Mouse (Mus musculus) G1E (cell line): ENCODE data around the gene Mrln. TPM values are rescaled to one million over a fixed set of nuclear protein-coding genes. Genes with fewer than 3 reads are reported as not detected.

Experiments
- ATAC-seq: 2 replicates; pipeline ENCODE4 v1.8.0; 2016; ENCODE audit warnings: mild to moderate bottlenecking; ENCODE audit not compliant: insufficient number of reproducible peaks, poor library complexity, low FRiP score, severe bottlenecking; ENCODE audit errors: extremely low read depth
- DNase-seq: peaks from one replicate; pipeline ENCODE4 v3.0.0; 2012; ENCODE audit warnings: low spot score
- H3K27me3 ChIP-seq: 2 replicates; pipeline ENCODE4 v1.6.1; 2012; ENCODE audit warnings: mild to moderate bottlenecking, low read length, inconsistent platforms; ENCODE audit not compliant: insufficient read depth
- H3K36me3 ChIP-seq: replicated peaks from 2 replicates; pipeline ENCODE3; 2012; ENCODE audit warnings: mild to moderate bottlenecking, inconsistent platforms
- H3K4me1 ChIP-seq: 2 replicates; pipeline ENCODE4 v1.6.1; 2012; ENCODE audit warnings: low read depth, low read length, inconsistent platforms, mixed read lengths; ENCODE audit not compliant: insufficient read depth
- H3K4me3 ChIP-seq: 2 replicates; pipeline ENCODE4 v1.5.1; 2012; ENCODE audit warnings: low read depth, mild to moderate bottlenecking, inconsistent platforms, low read length, moderate library complexity, mixed read lengths
- H3K9me3 ChIP-seq: replicated peaks from 2 replicates; pipeline ENCODE4 v1.6.1; 2012; ENCODE audit warnings: inconsistent platforms
- CTCF ChIP-seq: IDR thresholded peaks from 2 replicates; pipeline ENCODE4 v1.5.1; 2012; ENCODE audit warnings: low read depth, low read length, inconsistent platforms, mixed read lengths
- GATA1 ChIP-seq: IDR thresholded peaks from 2 replicates; pipeline ENCODE4 v1.6.1; 2012; ENCODE audit warnings: borderline replicate concordance, low read length, inconsistent platforms, mixed read lengths
- GATA2 ChIP-seq: IDR thresholded peaks from 2 replicates; pipeline ENCODE4 v1.6.1; 2012; ENCODE audit warnings: low read depth, low read length, inconsistent platforms, borderline replicate concordance
- POLR2AphosphoS5 ChIP-seq: IDR thresholded peaks from 2 replicates; pipeline ENCODE4 v1.6.1; 2012; ENCODE audit warnings: low read depth, low read length, inconsistent platforms; ENCODE audit not compliant: insufficient replicate concordance
- TAL1 ChIP-seq: conservative IDR thresholded peaks from 2 replicates; pipeline ENCODE4 v1.6.1; 2012; ENCODE audit warnings: low read depth, low read length, inconsistent platforms, mixed read lengths
- polyA plus RNA-seq: library from polyadenylated mRNA; stranded (reverse); fragments of >175 nt; gene quantifications from 2 replicates; pipeline ENCODE4 v1.2.3, GENCODE M21; 2012
- total RNA-seq, 2 experiments: library from RNA; stranded (forward) in 1 of 2; stranded (reverse) in 1 of 2; fragments of 200-1000 nt in 1 of 2; fragments of >200 nt in 1 of 2; fragmentation: Nextera tagmentation in 1 of 2; gene quantifications; 2 replicates each; pipeline ENCODE4 v1.2.3; 2014 to 2017

The Mrln gene
- total and polyA plus RNA-seq, 3 experiments: 1.7 TPM; not detected in 2

DNA sequence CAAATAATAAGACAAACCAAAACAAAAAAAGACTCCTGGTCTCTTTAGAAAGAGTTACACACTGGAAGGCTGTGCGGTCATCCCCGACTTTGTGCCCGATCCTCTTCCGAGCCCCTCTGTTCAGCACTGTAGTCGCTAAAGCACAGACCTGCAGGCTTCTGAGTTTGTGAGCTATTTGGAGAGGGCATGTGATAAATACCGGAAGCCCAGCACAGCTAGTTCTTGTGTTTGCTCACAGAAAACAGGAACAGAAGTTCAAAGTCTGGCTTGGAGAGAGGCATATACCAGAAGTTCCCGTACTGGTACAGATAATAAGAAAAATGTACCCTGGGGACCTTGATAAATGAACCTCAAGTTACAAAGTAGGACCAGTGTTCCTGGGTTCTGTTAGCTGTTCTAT is 9.2 kb upstream of the Mrln start:
- no peaks in the 10 kb centered on the region for H3K4me1 ChIP-seq
- TF ChIP-seq POLR2AphosphoS5: no peak
- TF ChIP-seq GATA1: no peak
- no peak for TF ChIP-seq TAL1
- TF ChIP-seq CTCF: no peak
- no peak for TF ChIP-seq GATA2
- ATAC-seq (no peak), DNase-seq (no peak)
- no peaks in the 10 kb centered on the region for H3K27me3 ChIP-seq
- no peaks in the 10 kb centered on the region for H3K9me3 ChIP-seq
- no peak overlapping the region for H3K4me3 ChIP-seq
- peaks cover 44% of the 10 kb centered on the region for H3K36me3 ChIP-seq

- Histone ChIP-seq H3K4me3 (no peak overlapping the region), H3K36me3 (peaks cover 40% of the 10 kb centered on the region), H3K4me1 (no peaks in the 10 kb centered on the region), H3K9me3 (no peaks in the 10 kb centered on the region), H3K27me3 (no peaks in the 10 kb centered on the region)
- no peak for TF ChIP-seq CTCF
- TF ChIP-seq TAL1: no peak
- no peak for TF ChIP-seq GATA1
- TF ChIP-seq POLR2AphosphoS5: no peak
- ATAC-seq (no peak), DNase-seq (no peak)
These were observed 8.7 kb upstream of the Mrln start for GRCm38 (mm10) chr10:70195786-70196185.

DNA sequence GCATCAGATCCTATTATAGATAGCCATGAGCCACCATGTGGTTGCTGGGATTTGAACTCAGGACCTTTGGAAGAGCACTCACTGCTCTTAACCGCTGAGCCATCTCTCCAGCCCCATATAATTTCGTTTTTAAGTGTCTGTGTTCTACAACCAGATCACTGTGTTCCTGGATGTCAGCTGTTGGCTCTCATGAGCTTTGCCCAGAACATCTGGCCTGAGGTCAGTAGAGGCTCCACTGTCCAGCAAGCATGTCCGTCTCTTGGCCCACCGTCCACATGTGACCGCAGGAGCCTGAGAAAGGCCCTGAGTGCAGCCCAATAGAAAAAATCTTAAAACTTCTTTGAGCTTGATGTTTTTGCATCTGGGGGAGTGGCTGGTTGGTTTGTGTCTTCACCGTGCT is 7.8 kb upstream of the Mrln start:
- no peak for TF ChIP-seq GATA2
- TF ChIP-seq GATA1: no peak
- no peak for TF ChIP-seq POLR2AphosphoS5
- no peak for TF ChIP-seq TAL1
- no peak for TF ChIP-seq CTCF
- DNase-seq: no peak
- Histone ChIP-seq H3K27me3 (no peaks in the 10 kb centered on the region), H3K4me1 (no peaks in the 10 kb centered on the region), H3K4me3 (no peak overlapping the region), H3K9me3 (no peaks in the 10 kb centered on the region), H3K36me3 (peaks cover 31% of the 10 kb centered on the region)
- ATAC-seq: no peak

- Histone ChIP-seq H3K27me3 (no peaks in the 10 kb centered on the region), H3K4me1 (no peaks in the 10 kb centered on the region), H3K9me3 (no peaks in the 10 kb centered on the region), H3K36me3 (peaks cover 22% of the 10 kb centered on the region), H3K4me3 (no peak overlapping the region)
- DNase-seq (no peak), ATAC-seq (no peak)
- no peak for TF ChIP-seq CTCF
- TF ChIP-seq GATA1: no peak
- TF ChIP-seq TAL1: no peak
- TF ChIP-seq GATA2: no peak
- no peak for TF ChIP-seq POLR2AphosphoS5
These were observed 6.9 kb upstream of the Mrln start for GRCm38 (mm10) chr10:70197601-70198000.

DNA sequence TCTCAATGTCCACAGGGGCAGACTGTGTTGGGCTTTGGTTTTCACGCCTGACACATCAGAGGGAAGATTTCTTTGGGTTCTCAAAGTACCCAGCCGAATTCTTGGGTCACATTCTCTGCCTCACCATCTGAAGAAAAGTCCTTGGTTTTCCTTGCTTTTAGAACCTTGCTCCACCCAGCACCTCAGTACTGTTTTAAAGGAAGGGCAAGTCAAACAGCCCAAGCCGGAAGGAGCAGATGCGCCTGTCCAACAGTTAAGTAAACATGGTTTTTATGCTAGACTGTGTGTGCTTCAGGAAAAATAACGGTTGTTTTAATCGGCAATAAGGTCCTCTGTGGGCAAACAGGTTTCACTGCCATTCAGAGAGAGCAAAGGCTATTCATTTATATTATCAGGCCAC is 6.5 kb upstream of the Mrln start:
- H3K36me3 ChIP-seq: peaks cover 18% of the 10 kb centered on the region
- no peak overlapping the region for H3K4me3 ChIP-seq
- no peaks in the 10 kb centered on the region for H3K9me3 ChIP-seq
- H3K27me3 ChIP-seq: no peaks in the 10 kb centered on the region
- TF ChIP-seq GATA2: no peak
- TF ChIP-seq CTCF: no peak
- no peak for TF ChIP-seq TAL1
- TF ChIP-seq GATA1: no peak
- no peak for TF ChIP-seq POLR2AphosphoS5
- no peaks in the 10 kb centered on the region for H3K4me1 ChIP-seq
- no peak for DNase-seq
- no peak for ATAC-seq

DNA sequence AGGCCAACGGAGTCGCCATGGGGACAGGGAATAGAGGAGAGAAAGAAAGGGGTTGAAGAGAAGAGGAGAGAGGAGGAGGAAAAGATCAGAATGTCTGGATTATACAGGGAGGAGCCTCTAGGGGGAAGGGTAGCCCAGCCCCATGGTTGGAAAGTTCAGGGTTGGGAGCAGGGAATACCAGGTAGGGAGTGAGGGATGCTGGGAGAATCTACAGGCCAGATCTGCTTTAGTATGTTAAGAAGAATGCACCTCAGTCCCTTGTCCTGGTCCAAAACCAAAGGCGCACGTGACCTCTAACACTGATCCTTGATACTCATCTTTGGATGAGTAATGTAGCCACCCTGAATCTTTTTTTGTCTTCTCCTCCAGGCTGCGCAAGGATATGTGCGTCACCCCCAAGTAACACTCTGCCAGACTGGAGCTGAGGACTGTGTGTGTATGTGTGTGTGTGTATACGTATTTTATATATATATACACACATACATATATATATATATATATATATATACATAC is 5.5 kb upstream of the Mrln start:
- Histone ChIP-seq H3K9me3 (no peaks in the 10 kb centered on the region), H3K36me3 (peaks cover 8% of the 10 kb centered on the region), H3K27me3 (no peaks in the 10 kb centered on the region), H3K4me3 (no peak overlapping the region), H3K4me1 (no peaks in the 10 kb centered on the region)
- no peak for DNase-seq
- TF ChIP-seq GATA2 (no peak), GATA1 (no peak), POLR2AphosphoS5 (no peak), CTCF (no peak), TAL1 (no peak)
- no peak for ATAC-seq
